Mouse (Mus musculus): ENCODE results near the gene Sufu.

DNA sequence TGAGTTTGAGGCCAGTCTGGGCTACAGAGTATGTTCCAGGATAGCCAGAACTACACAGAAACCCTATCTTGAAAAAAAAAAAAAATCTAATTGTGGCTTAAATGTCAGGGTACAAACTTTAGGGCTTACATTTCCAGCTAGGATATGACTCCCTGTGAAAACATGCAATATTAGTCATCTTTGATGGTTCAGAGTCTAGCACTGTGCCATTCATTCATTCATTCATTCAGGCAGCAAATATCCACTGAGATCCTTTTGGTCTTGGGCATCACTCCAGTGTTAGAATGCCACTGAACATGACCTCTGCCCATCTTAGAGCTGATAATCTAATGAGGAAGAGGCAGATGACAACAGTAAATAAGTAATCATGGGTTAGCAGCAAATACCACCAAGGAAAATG is 125.0 kb downstream of the Sufu start:
- TF ChIP-seq CTCF (IDR thresholded peaks at IDR 0.05; ENCODE audit: borderline replicate concordance, insufficient read depth, low read depth, low read length) = no peak
- TF ChIP-seq POLR2A (IDR thresholded peaks at IDR 0.05; ENCODE audit: borderline replicate concordance, insufficient read depth, low read length) = no peak

Measured in cerebellum, adult 2 months (tissue).